Mouse (Mus musculus): ENCODE measurements around the gene Gm2832.
"Not testable (repeated sequence)": the region's sequence is repeated elsewhere in the genome, so short reads cannot be mapped to it uniquely, and the experiment has no call there.

Gene Gm2832

DNA sequence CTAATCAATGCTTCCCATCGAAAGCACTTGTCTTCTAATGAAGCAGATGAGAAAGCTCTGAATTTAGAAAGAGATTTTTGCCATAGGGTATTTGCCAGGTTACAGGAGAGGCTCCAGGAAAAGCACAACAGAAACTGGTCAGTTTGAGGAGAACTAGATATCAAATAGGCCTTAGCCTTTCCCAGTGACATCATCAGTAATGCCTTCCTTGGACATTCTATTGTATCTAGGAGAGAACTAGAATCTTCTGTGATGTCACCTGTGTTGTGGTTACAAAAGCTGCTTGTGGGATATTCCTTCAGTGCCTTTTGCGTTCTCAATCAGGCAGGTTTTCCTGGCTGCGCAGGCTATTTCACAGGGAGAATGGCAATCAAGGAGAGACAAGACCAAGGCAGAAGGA is at the start of gene Gm2832:
Gene Gm2832, plus strand, starts transcription at position 301 of the 400 bp plus-strand sequence.
- in situ Hi-C loops (cut with MseI, MboI) = not testable (repeated sequence)

GRCm38 (mm10) chr14:41263296-41263695 is 15.3 kb upstream of the Gm2832 start:
- in situ Hi-C loops (cut with MseI, MboI) = not testable (repeated sequence)

- in situ Hi-C loops (cut with MseI, MboI) = not testable (repeated sequence)
Observed at GRCm38 (mm10) chr14:41263853-41264755, 14.5 kb upstream of the Gm2832 start.

DNA sequence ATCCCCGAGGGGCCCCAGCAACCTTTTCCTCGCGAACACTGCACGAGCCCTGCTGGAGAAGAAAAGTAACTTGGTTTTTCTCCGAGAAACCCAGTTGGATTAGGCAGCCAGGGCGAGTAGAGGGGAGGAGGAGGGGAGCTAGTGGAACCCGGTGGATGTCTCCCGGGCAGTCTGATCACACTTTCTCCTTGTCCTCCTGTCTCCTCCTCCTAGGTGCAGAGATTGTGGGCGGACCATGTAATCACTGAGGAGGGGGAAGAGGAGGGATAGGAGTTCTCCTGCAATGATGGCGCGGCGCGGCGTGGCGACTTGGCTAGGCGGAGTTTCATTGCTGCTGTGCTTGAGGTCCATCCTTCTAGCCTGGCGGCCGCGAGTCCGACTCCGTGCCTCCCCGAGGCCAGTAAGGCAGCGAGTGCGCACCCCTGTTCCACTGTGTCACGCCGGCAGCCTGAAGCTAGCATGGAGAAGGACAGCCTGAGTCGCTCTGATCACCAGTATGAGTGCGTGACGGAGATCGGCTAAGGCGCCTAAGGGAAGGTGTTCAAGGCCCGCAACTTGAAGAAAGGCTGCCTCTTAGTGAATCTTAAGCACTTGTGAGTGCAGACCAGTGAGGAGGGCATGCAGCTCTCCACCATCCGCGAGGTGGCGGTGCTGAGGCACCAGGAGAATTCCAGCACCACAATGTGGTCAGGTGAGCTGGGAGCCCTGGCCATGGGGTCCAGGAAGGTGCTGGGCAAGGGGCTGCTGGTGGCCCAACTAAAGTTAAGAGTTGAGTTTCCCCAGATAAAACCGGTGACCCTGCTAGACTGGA is 13.6 kb upstream of the Gm2832 start:
- in situ Hi-C loops (cut with MseI, MboI) = not testable (repeated sequence)

GRCm38 (mm10) chr14:41285965-41286364 is 7.4 kb downstream of the Gm2832 start:
- in situ Hi-C loops (cut with MseI, MboI) = not testable (repeated sequence)
